Mouse (Mus musculus): ENCODE results near the gene Smim20. TPM values are rescaled to one million over a fixed set of nuclear protein-coding genes. Genes with fewer than 3 reads are reported as not detected.

Gene Smim20
- polyA plus RNA-seq, 1 experiment from 2014 or later: 82.7 TPM

DNA sequence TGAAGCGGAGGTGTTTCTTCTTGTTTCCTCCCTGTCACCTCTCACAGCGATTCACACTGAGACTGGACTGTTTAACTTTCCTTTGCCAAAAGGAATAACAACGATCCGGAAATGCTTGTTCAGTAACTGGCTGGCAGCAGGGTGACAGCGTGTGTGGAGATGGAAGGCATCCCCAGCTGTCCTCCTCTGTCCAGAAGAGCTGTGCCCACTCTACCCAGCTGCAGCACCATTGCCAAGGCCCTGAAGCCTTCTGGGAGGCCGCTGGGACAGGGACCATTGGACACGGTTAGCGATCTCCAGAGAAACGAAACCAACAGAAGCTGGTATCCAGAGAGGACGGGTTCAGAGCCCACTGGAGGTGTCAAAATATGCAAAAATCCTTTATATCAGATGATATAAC lies 22.9 kb upstream of the Smim20 start:
- H3K9me3 ChIP-seq (replicated peaks): no peaks in the 10 kb centered on the region
- 35% methylated on average over 10 of the region's 10 CpGs for WGBS
- H3K4me3 ChIP-seq (replicated peaks): no peak overlapping the region
- H3K4me1 ChIP-seq: peaks cover 32% of the 10 kb centered on the region
- no peak overlapping the region for H3K4me2 ChIP-seq
- H3K27me3 ChIP-seq: no peaks in the 10 kb centered on the region
- H3K27ac ChIP-seq: no peak overlapping the region
- H3K36me3 ChIP-seq: no peaks in the 10 kb centered on the region
- no peak overlapping the region for H3K9ac ChIP-seq
- no peak for ATAC-seq (replicated peaks; ENCODE audit: low FRiP score)

DNA sequence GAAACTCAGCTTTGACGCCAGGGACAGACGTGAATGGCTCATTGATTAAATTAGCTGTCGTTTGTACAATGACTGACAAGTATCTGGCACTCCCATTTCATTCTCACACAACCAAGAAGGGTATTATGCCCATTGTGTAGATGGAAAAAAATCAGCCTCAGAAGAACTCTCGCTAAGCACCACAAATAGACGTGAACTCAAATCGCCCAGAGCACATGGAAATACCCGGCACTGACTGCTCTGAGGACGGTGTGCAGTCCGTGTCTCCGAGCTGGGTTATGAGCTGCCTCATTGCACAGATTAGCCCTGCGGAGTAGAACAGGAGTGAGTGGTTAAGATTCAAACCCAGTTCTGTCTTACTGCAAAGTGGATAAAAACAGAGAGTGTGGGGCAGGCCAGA lies 18.4 kb upstream of the Smim20 start:
- 57% methylated on average over 11 of the region's 11 CpGs for WGBS
- no peaks in the 10 kb centered on the region for H3K9me3 ChIP-seq (replicated peaks)
- no peaks in the 10 kb centered on the region for H3K36me3 ChIP-seq
- no peak overlapping the region for H3K9ac ChIP-seq
- H3K27ac ChIP-seq: no peak overlapping the region
- H3K4me2 ChIP-seq: no peak overlapping the region
- peaks cover 27% of the 10 kb centered on the region; the same call in 1 of the 2 replicates for H3K4me1 ChIP-seq
- no peak overlapping the region for H3K4me3 ChIP-seq (replicated peaks)
- H3K27me3 ChIP-seq: no peaks in the 10 kb centered on the region
- ATAC-seq (replicated peaks; ENCODE audit: low FRiP score): no peak

DNA sequence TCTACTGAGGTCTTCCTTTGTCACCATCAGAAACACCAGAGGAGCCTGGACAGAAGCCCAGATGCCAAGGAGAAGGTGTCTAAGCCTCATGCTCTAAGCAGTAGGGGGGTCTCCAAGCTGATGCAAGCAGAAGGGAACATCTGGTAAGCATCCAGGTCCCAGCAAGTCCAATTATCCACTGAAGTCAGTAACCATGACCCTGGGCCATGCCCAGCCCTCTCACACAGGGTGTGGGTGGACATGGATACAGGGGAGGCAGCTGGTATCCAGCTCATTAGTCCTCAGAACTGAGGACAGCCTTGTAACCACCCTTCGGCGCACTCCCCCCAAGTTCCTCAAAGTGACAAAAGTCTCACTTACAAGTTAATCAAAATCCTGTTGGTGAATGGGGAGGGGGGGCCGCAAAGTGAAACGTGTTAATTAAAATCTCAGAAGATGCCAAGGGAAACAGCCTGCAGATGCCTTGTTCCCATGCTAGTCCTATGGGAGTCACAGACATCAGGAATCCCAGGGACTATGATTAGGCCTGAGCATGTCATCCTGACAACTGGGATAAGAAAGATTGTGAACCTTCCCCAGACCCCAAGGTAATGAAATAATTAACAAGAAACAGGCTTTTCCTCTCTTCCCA lies 17.3 kb upstream of the Smim20 start:
- no peak overlapping the region for H3K9ac ChIP-seq
- 44% methylated on average over 4 of the region's 4 CpGs for WGBS
- no peak overlapping the region for H3K4me3 ChIP-seq (replicated peaks)
- H3K4me1 ChIP-seq: peaks cover 20% of the 10 kb centered on the region; the same call in 1 of the 2 replicates
- H3K27me3 ChIP-seq: no peaks in the 10 kb centered on the region
- H3K36me3 ChIP-seq: no peaks in the 10 kb centered on the region
- H3K9me3 ChIP-seq (replicated peaks): no peaks in the 10 kb centered on the region
- peak; percentile 90 for ATAC-seq (replicated peaks; ENCODE audit: low FRiP score)
- no peak overlapping the region for H3K4me2 ChIP-seq
- 0 out of 2 replicates have a peak overlapping the region, but pooled peaks have one; percentile 20 for H3K27ac ChIP-seq

DNA sequence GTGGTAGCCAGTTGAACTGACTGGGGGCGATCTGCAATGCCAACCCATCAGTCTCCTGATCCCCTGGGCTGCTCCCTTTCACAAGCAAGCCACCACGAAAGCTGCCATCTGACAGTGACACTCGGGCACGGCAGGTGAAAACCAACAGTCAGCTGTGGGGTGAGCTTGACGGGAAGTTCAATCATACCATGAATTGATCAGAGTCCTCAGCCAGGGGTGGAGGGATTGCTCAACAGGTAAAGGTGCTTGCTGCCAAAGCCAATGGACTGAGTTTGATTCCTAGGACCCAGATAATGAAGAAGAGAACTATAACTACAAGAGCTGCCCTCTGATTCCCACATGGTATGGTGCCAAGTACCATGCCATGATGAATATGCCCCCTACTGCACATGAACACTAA lies 12.7 kb upstream of the Smim20 start:
- H3K9me3 ChIP-seq (replicated peaks): no peaks in the 10 kb centered on the region
- H3K4me2 ChIP-seq: no peak overlapping the region
- H3K9ac ChIP-seq: no peak overlapping the region
- no peaks in the 10 kb centered on the region for H3K36me3 ChIP-seq
- no peak for ATAC-seq (replicated peaks; ENCODE audit: low FRiP score)
- no peak overlapping the region for H3K27ac ChIP-seq
- peaks cover 12% of the 10 kb centered on the region for H3K27me3 ChIP-seq
- no peak overlapping the region for H3K4me3 ChIP-seq (replicated peaks)
- 88% methylated on average over 5 of the region's 5 CpGs for WGBS
- peaks cover 19% of the 10 kb centered on the region for H3K4me1 ChIP-seq

DNA sequence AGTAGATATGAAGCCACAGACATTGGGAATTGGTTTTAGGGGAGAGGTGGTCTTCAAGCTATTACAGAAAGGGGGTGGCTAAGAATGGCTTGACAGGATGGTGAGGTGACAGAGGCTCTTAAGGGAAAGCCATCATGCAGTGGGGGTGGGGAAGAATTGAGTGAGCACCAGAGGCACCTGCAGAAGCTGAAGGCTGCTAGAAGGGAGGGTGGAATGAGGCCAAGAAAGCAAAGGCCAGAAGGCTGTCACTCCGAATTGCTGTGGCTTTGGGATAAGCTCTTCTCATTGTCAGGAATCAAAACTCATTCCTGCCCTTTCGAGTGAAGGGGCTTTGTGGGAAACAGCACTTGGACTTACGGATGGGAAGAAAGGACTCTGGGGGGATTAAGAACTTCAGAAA lies 12.1 kb upstream of the Smim20 start:
- no peak overlapping the region for H3K27ac ChIP-seq
- WGBS: 79% methylated on average over 3 of the region's 3 CpGs
- H3K9ac ChIP-seq: no peak overlapping the region
- H3K9me3 ChIP-seq (replicated peaks): no peaks in the 10 kb centered on the region
- no peak overlapping the region for H3K4me3 ChIP-seq (replicated peaks)
- no peak overlapping the region for H3K4me2 ChIP-seq
- peaks cover 12% of the 10 kb centered on the region for H3K27me3 ChIP-seq
- no peak for ATAC-seq (replicated peaks; ENCODE audit: low FRiP score)
- H3K36me3 ChIP-seq: no peaks in the 10 kb centered on the region
- H3K4me1 ChIP-seq: peaks cover 16% of the 10 kb centered on the region

DNA sequence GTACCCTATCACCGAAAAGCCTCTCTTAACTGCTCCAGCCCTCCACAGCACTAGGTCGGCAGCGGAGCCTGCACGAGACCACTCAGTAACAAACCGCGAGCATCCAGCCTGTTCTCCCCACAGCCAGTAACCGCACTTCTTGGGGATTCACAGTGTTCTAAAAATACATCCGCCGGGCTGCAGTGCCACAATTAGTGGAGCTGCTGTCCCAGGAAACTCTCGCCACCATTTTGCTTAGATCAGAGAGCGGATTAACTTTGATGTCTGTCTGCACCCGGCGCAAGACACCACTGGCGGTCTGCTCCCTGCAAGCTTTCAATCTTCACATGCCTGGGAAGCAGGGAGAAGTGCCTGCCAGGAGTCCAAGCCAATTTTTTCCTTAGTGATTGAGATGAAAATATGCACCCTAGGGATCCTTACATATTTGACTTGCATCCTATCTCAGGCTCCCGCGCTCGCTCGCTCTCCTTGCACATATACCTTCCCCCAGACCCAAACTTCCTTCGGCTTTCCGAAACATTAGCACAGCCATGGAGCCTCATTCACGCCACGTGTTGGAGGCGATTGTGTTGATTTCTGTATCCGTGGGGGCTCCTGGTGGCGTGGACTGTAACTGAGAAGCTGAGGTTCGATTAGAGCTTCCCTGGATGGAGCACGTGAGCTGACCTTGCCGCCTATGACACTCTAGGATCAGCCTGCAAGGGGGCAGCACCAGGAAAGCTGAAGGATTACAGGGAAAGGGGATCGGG lies 8.7 kb upstream of the Smim20 start:
- H3K4me3 ChIP-seq (replicated peaks): peak overlapping the region; percentile 43
- peak overlapping the region; percentile 75 for H3K4me2 ChIP-seq
- H3K9ac ChIP-seq: peak overlapping the region; percentile 40
- peaks cover 16% of the 10 kb centered on the region for H3K4me1 ChIP-seq
- H3K36me3 ChIP-seq: no peaks in the 10 kb centered on the region
- H3K27me3 ChIP-seq: peaks cover 12% of the 10 kb centered on the region
- peak; percentile 60; the same call in 1 of the 2 replicates for ATAC-seq (replicated peaks; ENCODE audit: low FRiP score)
- WGBS: 3% methylated on average over 29 of the region's 29 CpGs
- H3K27ac ChIP-seq: no peak overlapping the region
- no peaks in the 10 kb centered on the region for H3K9me3 ChIP-seq (replicated peaks)

DNA sequence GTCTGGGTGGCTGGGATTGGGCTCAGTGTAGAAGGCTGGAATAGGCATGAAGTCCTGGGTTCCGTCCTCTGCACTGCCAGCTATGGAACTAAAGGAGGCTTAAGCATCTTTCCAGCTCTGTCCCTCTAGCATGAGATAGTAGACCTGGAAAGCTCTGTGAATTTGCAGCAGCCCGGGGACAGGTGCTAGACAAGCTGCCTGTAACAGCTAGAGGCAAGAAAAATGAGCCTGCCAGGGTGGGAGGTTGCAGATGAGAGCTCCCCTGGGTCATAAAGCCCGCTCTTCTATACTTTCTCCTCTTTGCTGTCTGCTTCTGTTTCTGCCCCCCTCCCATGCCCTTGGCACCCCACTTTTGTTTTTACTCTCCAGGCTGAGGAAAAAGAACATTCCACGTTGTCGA lies 7.0 kb upstream of the Smim20 start:
- Histone ChIP-seq H3K4me2 (no peak overlapping the region), H3K27ac (no peak overlapping the region), H3K36me3 (no peaks in the 10 kb centered on the region), H3K9me3 (replicated peaks) (no peaks in the 10 kb centered on the region), H3K4me1 (peaks cover 16% of the 10 kb centered on the region), H3K4me3 (replicated peaks) (no peak overlapping the region), H3K27me3 (peaks cover 12% of the 10 kb centered on the region), H3K9ac (no peak overlapping the region)
- 39% methylated on average over 5 of the region's 5 CpGs for WGBS
- ATAC-seq (replicated peaks; ENCODE audit: low FRiP score): no peak

DNA sequence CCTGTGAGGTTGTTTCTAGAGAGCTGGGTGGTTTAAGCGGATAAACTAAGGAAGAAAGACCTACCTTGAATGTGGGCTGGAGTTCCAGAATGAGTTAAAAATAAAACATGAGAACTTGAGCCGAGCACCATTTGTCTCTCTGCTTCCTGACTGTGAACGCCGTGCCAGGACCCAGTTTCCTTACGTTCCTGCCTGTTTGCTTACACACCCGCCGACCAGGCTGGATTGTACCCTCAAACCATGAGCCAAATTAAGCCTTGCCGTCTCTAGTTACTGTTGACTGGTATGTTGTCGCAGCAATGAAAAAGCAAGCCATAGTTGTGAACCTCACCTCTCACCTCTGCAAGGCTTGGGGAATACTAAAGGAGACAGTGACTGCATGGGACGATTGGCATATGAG lies 4.9 kb upstream of the Smim20 start:
- Histone ChIP-seq H3K4me3 (replicated peaks) (no peak overlapping the region), H3K27me3 (peaks cover 7% of the 10 kb centered on the region), H3K4me2 (no peak overlapping the region), H3K9ac (no peak overlapping the region), H3K27ac (no peak overlapping the region), H3K9me3 (replicated peaks) (no peaks in the 10 kb centered on the region), H3K36me3 (no peaks in the 10 kb centered on the region), H3K4me1 (peaks cover 28% of the 10 kb centered on the region)
- 54% methylated on average over 10 of the region's 10 CpGs for WGBS
- ATAC-seq (replicated peaks; ENCODE audit: low FRiP score): no peak

DNA sequence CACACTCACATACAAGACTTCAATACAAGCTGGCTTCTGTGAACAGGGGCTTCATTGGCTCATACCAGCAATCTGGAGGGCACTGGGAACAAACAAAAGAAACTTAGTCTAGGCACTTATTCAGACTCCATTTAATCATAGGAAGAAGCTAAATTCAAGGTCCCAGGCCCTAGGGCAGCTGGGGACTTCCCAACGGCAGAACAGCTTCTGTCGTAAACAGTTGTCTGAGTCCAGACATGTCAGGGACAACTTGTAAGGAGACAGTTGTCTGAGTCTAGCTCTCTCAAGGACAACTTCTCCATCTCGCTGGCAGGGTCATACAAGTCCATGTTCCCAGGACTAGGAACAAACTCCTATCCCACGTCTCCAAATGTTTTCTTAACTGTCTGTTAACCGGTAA lies 2.8 kb upstream of the Smim20 start:
- Histone ChIP-seq H3K9me3 (replicated peaks) (no peaks in the 10 kb centered on the region), H3K4me3 (replicated peaks) (no peak overlapping the region), H3K27ac (no peak overlapping the region), H3K36me3 (no peaks in the 10 kb centered on the region), H3K4me1 (peaks cover 35% of the 10 kb centered on the region), H3K9ac (no peak overlapping the region), H3K4me2 (no peak overlapping the region), H3K27me3 (no peaks in the 10 kb centered on the region)
- 72% methylated on average over 5 of the region's 5 CpGs for WGBS
- no peak for ATAC-seq (replicated peaks; ENCODE audit: low FRiP score)

DNA sequence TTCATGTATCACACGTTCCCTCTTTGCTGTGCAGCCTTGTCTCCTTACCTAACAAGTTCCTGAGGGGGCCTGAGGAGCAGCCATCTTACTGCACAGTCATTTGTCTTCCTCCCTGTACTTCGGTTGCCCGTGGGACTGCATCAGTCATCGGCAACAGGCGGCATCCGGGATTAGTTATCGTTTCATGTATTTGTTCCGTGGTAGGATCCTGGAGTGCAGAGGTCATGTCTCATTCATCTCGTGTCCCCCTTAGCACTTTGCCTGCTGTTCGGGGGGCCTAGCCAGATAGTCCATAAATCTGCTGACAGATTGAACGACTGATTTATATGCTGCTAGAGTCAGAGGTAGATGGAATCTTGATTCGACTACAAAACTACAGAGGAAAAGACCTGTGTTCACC lies 1.1 kb upstream of the Smim20 start:
- Histone ChIP-seq H3K4me3 (replicated peaks) (no peak overlapping the region), H3K27me3 (no peaks in the 10 kb centered on the region), H3K36me3 (no peaks in the 10 kb centered on the region), H3K27ac (0 out of 2 replicates have a peak overlapping the region, but pooled peaks have one; percentile 89), H3K4me1 (peaks cover 34% of the 10 kb centered on the region), H3K9me3 (replicated peaks) (no peaks in the 10 kb centered on the region), H3K4me2 (no peak overlapping the region), H3K9ac (no peak overlapping the region)
- 32% methylated on average over 12 of the region's 12 CpGs for WGBS
- no peak for ATAC-seq (replicated peaks; ENCODE audit: low FRiP score)

DNA sequence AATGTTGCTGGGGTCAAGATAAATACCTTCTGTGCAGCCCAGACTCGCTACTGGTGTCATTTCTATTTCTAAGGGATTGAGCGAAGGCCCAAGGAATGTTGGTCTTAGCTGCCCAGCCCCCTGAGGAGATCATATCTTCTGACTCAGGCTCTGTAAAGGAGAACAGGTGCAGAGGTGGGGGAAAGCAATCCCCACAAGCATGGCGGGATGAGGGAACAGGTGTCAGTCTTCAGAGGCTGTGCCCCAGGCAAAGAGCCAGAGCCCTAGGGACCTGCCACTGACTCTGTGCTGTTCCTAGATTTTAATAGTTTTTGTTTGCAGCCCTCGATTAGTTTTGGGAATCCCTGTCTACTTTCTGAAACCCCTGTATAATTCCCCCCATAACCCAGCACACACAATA lies 702 bp upstream of the Smim20 start:
- Histone ChIP-seq H3K4me2 (peak overlapping the region; percentile 78), H3K27ac (peak overlapping the region; percentile 89), H3K4me1 (peaks cover 34% of the 10 kb centered on the region), H3K27me3 (no peaks in the 10 kb centered on the region), H3K4me3 (replicated peaks) (no peak overlapping the region), H3K9me3 (replicated peaks) (no peaks in the 10 kb centered on the region), H3K9ac (no peak overlapping the region), H3K36me3 (no peaks in the 10 kb centered on the region)
- 47% methylated on average over 4 of the region's 4 CpGs for WGBS
- peak; percentile 13; the same call in 1 of the 2 replicates for ATAC-seq (replicated peaks; ENCODE audit: low FRiP score)

DNA sequence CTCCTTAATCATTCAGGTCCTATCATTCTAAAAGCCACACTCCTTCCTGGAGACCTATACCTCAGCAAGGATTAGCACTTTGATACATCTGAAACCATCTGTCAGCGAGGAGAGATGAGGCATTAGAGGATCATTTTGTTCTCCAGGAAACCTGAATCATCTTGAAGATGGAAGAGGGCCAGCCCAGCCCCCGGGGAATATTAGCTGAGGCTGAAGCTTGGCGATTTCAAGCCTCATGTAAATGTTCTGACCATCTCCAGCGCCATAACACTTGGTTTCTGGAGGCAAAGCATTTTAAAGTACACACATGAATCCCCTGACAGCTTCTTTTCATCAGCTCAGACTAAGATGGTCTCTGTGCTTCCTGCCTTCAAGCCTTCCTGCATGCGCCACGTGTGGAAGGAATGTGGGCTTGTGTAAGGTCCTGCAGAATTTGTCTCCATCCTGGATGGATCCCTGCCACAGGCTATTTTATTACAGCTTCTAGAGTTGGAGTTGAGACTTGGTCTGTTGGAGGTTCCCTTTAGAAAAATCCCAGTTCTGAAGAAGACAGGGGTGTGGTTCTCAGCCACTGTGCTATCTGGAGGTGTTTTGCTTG lies 1.3 kb downstream of the Smim20 start:
- peak overlapping the region; percentile 78; the same call in 1 of the 2 replicates for H3K4me2 ChIP-seq
- no peaks in the 10 kb centered on the region for H3K27me3 ChIP-seq
- ATAC-seq (replicated peaks; ENCODE audit: low FRiP score): no peak
- H3K4me3 ChIP-seq (replicated peaks): no peak overlapping the region
- H3K36me3 ChIP-seq: peaks cover 5% of the 10 kb centered on the region; the same call in 1 of the 2 replicates
- no peak overlapping the region for H3K9ac ChIP-seq
- H3K27ac ChIP-seq: no peak overlapping the region
- no peaks in the 10 kb centered on the region for H3K9me3 ChIP-seq (replicated peaks)
- WGBS: 66% methylated on average over 6 of the region's 6 CpGs
- H3K4me1 ChIP-seq: peaks cover 36% of the 10 kb centered on the region

Data from kidney, embryonic 15.5 days (tissue).